Mouse (Mus musculus) brain, embryonic 14.5 days (tissue): ENCODE measurements around the gene Nme7.

ENCODE experiments used
- CTCF ChIP-seq: fragments of 200-500 bp; IDR thresholded peaks from 2 replicates; pipeline ENCODE4 v1.5.1; 2012; ENCODE audit warnings: inconsistent platforms, mild to moderate bottlenecking, moderate library complexity, borderline replicate concordance; ENCODE audit not compliant: insufficient read depth, insufficient read length; ENCODE audit errors: extremely low read depth
- POLR2A ChIP-seq: fragments of 200-500 bp; IDR thresholded peaks from 2 replicates; pipeline ENCODE4 v1.6.1; 2012; ENCODE audit warnings: mild to moderate bottlenecking, inconsistent platforms, borderline replicate concordance; ENCODE audit not compliant: poor library complexity, insufficient read depth, insufficient read length, severe bottlenecking; ENCODE audit errors: extremely low read depth

DNA sequence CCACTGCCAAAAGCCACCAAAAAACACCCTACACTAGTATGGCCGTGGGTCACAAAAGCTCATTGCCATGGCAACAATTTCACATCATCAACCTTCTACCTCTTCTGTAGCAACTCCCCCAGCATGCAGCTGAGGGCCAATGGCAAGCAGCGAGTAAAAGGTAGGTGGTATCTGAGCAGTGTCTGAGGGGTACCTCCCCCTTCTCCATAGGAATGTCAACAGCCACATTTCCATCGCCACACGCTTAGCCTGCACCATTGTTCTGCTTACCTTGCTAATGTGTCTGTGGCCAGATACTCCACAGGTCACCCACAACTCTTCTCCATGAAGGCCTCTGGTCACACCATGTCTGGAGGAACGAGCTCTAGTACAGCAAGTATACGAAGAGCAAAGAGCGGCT, 169.5 kb downstream of the Nme7 start:
- TF ChIP-seq POLR2A (no peak), CTCF (no peak)
